Mouse (Mus musculus) liver, adult 2 months (tissue): Measurements from ENCODE around the gene Prickle2. TPM values are rescaled to one million over a fixed set of nuclear protein-coding genes. Genes with fewer than 3 reads are reported as not detected.
A peak's percentile ranks its signal among the peaks of the same experiment; 100 is the strongest.

Experiments
- DNase-seq: peaks from one replicate; pipeline ENCODE4 v3.0.0-alpha.2; 2011; ENCODE audit warnings: low read depth, low spot score; ENCODE audit errors: extremely low read depth
- H3K27ac ChIP-seq: fragments of 200-500 bp; replicated peaks from 2 replicates; pipeline ENCODE4 v1.5.1; 2012; ENCODE audit warnings: low read depth, mild to moderate bottlenecking, control low read depth, inconsistent platforms, low read length; ENCODE audit not compliant: insufficient read depth
- H3K27me3 ChIP-seq: fragments of 200-500 bp; 2 replicates; pipeline ENCODE4 v1.6.1; 2012; ENCODE audit warnings: mild to moderate bottlenecking, moderate library complexity, low read length, inconsistent platforms; ENCODE audit not compliant: control insufficient read depth, insufficient read depth
- H3K36me3 ChIP-seq: fragments of 200-500 bp; 2 replicates; pipeline ENCODE4 v1.6.1; 2012; ENCODE audit warnings: low read length, inconsistent platforms; ENCODE audit not compliant: control insufficient read depth, insufficient read depth
- H3K4me1 ChIP-seq: fragments of 200-500 bp; 2 replicates; pipeline ENCODE4 v1.6.1; 2011; ENCODE audit warnings: low read length; ENCODE audit not compliant: control insufficient read depth, insufficient read depth
- H3K4me3 ChIP-seq: fragments of 200-500 bp; 2 replicates; pipeline ENCODE4 v1.5.1; 2011; ENCODE audit warnings: low read depth, mild to moderate bottlenecking, control low read depth, low read length, moderate library complexity; ENCODE audit not compliant: insufficient read depth
- H3K79me2 ChIP-seq: fragments of 200-500 bp; 2 replicates; pipeline ENCODE4 v1.6.1; 2012; ENCODE audit warnings: inconsistent platforms, mild to moderate bottlenecking, low read length, moderate library complexity; ENCODE audit not compliant: control insufficient read depth, insufficient read depth
- H3K9ac ChIP-seq: fragments of 200-500 bp; 2 replicates; pipeline ENCODE4 v1.6.1; 2012; ENCODE audit warnings: low read depth, mild to moderate bottlenecking, control low read depth, inconsistent platforms, low read length
- CTCF ChIP-seq: fragments of 200-500 bp; IDR thresholded peaks from 2 replicates; pipeline ENCODE4 v1.5.1; 2011; ENCODE audit warnings: low read depth, low read length, control low read depth
- POLR2A ChIP-seq: fragments of 200-500 bp; IDR thresholded peaks from 2 replicates; pipeline ENCODE4 v1.6.1; 2011; ENCODE audit warnings: low read length, control low read depth; ENCODE audit not compliant: insufficient read depth; ENCODE audit errors: extremely low read depth
- WGBS: fragments of 180-500 bp; shearing (Covaris S2); methylation state at CpG from one replicate; pipeline ENCODE4 v1.1.7; 2018; 5-methylcytosine and 5-hydroxymethylcytosine counted together
- polyA plus RNA-seq: library from polyadenylated mRNA; depleted of rRNA; stranded (reverse); fragments of >200 nt; gene quantifications from 2 replicates; pipeline ENCODE4 v1.2.3, GENCODE M21; 2012
- total RNA-seq: library from RNA; depleted of rRNA; stranded (reverse); fragments of >200 nt; gene quantifications from 2 replicates; pipeline ENCODE4 v1.2.3, GENCODE M21; 2014

Prickle2 gene
- total and polyA plus RNA-seq, 2 experiments = 0.42 to 1.1 TPM

- no peaks in the 10 kb centered on the region for H3K27me3 ChIP-seq
- no peaks in the 10 kb centered on the region for H3K79me2 ChIP-seq
- no peaks in the 10 kb centered on the region for H3K4me1 ChIP-seq
- no peak overlapping the region for H3K27ac ChIP-seq
- H3K36me3 ChIP-seq = no peaks in the 10 kb centered on the region
- no peak overlapping the region for H3K4me3 ChIP-seq
- no peak overlapping the region for H3K9ac ChIP-seq
- TF ChIP-seq POLR2A (no peak), CTCF (no peak)
- WGBS = 88% methylated on average over 5 of the region's 5 CpGs
- DNase-seq = no peak
Observed at GRCm38 (mm10) chr6:92520088-92520875, 185.7 kb downstream of the Prickle2 start.

GRCm38 (mm10) chr6:92518438-92518968 is 187.5 kb downstream of the Prickle2 start:
- WGBS = 79% methylated on average over 6 of the region's 6 CpGs

GRCm38 (mm10) chr6:92517002-92517401 is 189.0 kb downstream of the Prickle2 start:
- Histone ChIP-seq H3K27me3 (no peaks in the 10 kb centered on the region), H3K9ac (no peak overlapping the region), H3K36me3 (no peaks in the 10 kb centered on the region), H3K27ac (no peak overlapping the region), H3K4me1 (no peaks in the 10 kb centered on the region), H3K4me3 (no peak overlapping the region), H3K79me2 (no peaks in the 10 kb centered on the region)
- WGBS = 34% methylated on average over 2 of the region's 2 CpGs
- DNase-seq = no peak
- TF ChIP-seq POLR2A (no peak), CTCF (no peak)

More at GRCm38 (mm10) chr6:92518438-92518968, 187.5 kb downstream of the Prickle2 start:
- Histone ChIP-seq H3K9ac (no peak overlapping the region), H3K4me1 (no peaks in the 10 kb centered on the region), H3K36me3 (no peaks in the 10 kb centered on the region), H3K27ac (no peak overlapping the region), H3K4me3 (no peak overlapping the region), H3K79me2 (no peaks in the 10 kb centered on the region), H3K27me3 (no peaks in the 10 kb centered on the region)
- TF ChIP-seq POLR2A (no peak), CTCF (no peak)
- DNase-seq = peak; percentile 1

- Histone ChIP-seq H3K9ac (no peak overlapping the region), H3K4me1 (no peaks in the 10 kb centered on the region), H3K27me3 (no peaks in the 10 kb centered on the region; the same call in 1 of the 2 replicates), H3K4me3 (no peak overlapping the region), H3K79me2 (no peaks in the 10 kb centered on the region), H3K27ac (no peak overlapping the region), H3K36me3 (no peaks in the 10 kb centered on the region)
- WGBS = 98% methylated on average over 1 of the region's 1 CpGs
- TF ChIP-seq POLR2A (no peak), CTCF (no peak)
- DNase-seq = no peak
Observed at GRCm38 (mm10) chr6:92512001-92512400, 194.0 kb downstream of the Prickle2 start.

GRCm38 (mm10) chr6:92509712-92510111 is 196.2 kb downstream of the Prickle2 start:
- WGBS = 65% methylated on average over 2 of the region's 2 CpGs
- Histone ChIP-seq H3K4me3 (no peak overlapping the region), H3K36me3 (no peaks in the 10 kb centered on the region), H3K9ac (no peak overlapping the region), H3K27me3 (no peaks in the 10 kb centered on the region; the same call in 1 of the 2 replicates), H3K79me2 (no peaks in the 10 kb centered on the region), H3K4me1 (no peaks in the 10 kb centered on the region), H3K27ac (no peak overlapping the region)
- TF ChIP-seq POLR2A (no peak), CTCF (no peak)
- peak; percentile 6 for DNase-seq

- no peak for DNase-seq
- no peaks in the 10 kb centered on the region for H3K4me1 ChIP-seq
- H3K36me3 ChIP-seq = no peaks in the 10 kb centered on the region
- H3K27ac ChIP-seq = no peak overlapping the region
- TF ChIP-seq CTCF = no peak
- TF ChIP-seq POLR2A = no peak
- WGBS = 87% methylated on average over 3 of the region's 3 CpGs
- H3K9ac ChIP-seq = no peak overlapping the region
- H3K4me3 ChIP-seq = no peak overlapping the region
- no peaks in the 10 kb centered on the region; the same call in 1 of the 2 replicates for H3K27me3 ChIP-seq
- H3K79me2 ChIP-seq = no peaks in the 10 kb centered on the region
Observed at GRCm38 (mm10) chr6:92506276-92506675, 199.7 kb downstream of the Prickle2 start.
